Mouse (Mus musculus) ES-Bruce4 (cell line): ENCODE data around the gene Efnb2. TPM values are rescaled to one million over a fixed set of nuclear protein-coding genes. Genes with fewer than 3 reads are reported as not detected.

ENCODE experiments used
- H3K27ac ChIP-seq: 2 replicates; pipeline ENCODE4 v1.5.1; 2012; ENCODE audit warnings: low read length, inconsistent platforms; ENCODE audit not compliant: insufficient read depth
- H3K27me3 ChIP-seq: 2 replicates; pipeline ENCODE4 v1.6.1; 2012; ENCODE audit warnings: mild to moderate bottlenecking, low read length, inconsistent platforms; ENCODE audit not compliant: control insufficient read depth, poor library complexity, insufficient read depth, severe bottlenecking
- H3K36me3 ChIP-seq: 2 replicates; pipeline ENCODE4 v1.6.1; 2012; ENCODE audit warnings: inconsistent platforms, mild to moderate bottlenecking, low read length, moderate library complexity; ENCODE audit not compliant: control insufficient read depth, poor library complexity, insufficient read depth, severe bottlenecking
- H3K4me1 ChIP-seq: one replicate; pipeline ENCODE4 v1.8.1; 2011; ENCODE audit warnings: low read length; ENCODE audit not compliant: control insufficient read depth, insufficient read depth
- H3K4me3 ChIP-seq: 2 replicates; pipeline ENCODE4 v1.5.1; 2011; ENCODE audit warnings: low read depth, mild to moderate bottlenecking, low read length
- H3K9ac ChIP-seq: 2 replicates; pipeline ENCODE4 v1.6.1; 2012; ENCODE audit warnings: low read depth, mild to moderate bottlenecking, inconsistent platforms; ENCODE audit not compliant: poor library complexity, severe bottlenecking
- H3K9me3 ChIP-seq: replicated peaks from 2 replicates; pipeline ENCODE4 v1.6.1; 2012; ENCODE audit warnings: mild to moderate bottlenecking, low read length, inconsistent platforms; ENCODE audit not compliant: control insufficient read depth, poor library complexity, insufficient read depth, severe bottlenecking
- CTCF ChIP-seq: IDR thresholded peaks from one replicate; pipeline ENCODE4 v1.8.1; 2011; ENCODE audit warnings: low read depth, low read length
- EP300 ChIP-seq: IDR thresholded peaks from 2 replicates; pipeline ENCODE4 v1.6.1; 2011; ENCODE audit warnings: low read depth, low read length; ENCODE audit not compliant: insufficient read depth
- POLR2A ChIP-seq: IDR thresholded peaks from one replicate; pipeline ENCODE4 v1.8.1; 2011; ENCODE audit warnings: low read length; ENCODE audit not compliant: insufficient read depth
- polyA plus RNA-seq: library from polyadenylated mRNA; stranded (reverse); fragments of >200 nt; gene quantifications from 2 replicates; pipeline ENCODE4 v1.2.4, GENCODE M21; 2011; ENCODE audit warnings: low read depth; ENCODE audit not compliant: missing spikeins, insufficient read depth, insufficient read length

The Efnb2 gene
- polyA plus RNA-seq, 1 experiment = 22.8 TPM

DNA sequence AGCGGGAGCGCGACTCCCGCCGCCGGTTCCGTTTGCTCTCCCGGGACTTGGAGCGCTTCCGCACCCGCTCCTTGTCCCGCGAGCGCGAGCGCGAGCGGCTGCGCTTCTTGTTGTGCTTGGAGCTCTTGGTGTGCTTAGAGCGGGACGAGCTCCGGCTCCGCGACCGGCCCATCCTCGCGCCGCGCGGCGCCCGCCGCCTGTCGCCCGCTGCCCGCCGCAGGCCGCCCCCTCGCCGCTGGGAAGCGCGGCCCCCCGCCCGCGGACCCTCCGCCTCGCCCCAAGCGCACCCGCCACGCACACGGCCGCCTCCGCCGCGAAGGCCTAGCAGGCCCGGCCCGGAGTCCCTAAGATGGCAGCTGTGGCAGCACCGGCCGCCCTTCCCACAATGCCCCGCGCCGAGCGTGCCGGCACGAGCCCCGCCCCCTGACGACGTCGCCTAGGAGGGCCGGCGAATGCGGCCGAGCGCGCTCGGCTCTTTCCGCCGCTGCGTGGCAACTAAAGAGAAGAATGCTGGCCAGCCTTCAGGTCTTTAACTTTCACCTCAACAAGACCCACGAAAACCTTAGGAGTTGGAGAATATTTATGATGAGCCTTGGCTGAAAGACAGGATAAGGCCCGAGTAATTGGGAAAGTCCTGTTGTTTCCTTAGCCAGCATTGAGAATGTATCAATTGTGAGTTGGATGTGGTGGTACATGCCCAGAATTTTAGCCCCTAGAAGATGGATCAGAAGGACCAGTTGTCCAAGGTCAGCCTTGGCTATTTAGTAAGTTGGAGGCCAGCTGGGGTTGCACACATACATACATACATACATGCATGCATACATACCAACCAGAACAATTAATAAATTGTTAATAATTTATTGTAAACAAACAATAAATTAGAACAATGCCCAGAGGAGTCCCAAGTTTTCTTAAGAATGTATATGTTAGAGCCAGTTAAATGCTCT lies 29.4 kb upstream of the Efnb2 start, which contains the start of gene Arglu1:
Gene Arglu1, minus strand, starts transcription at position 376 of the 947 bp plus-strand sequence.
- peak within 1 kb of the TSS; percentile 99 for H3K9ac ChIP-seq

DNA sequence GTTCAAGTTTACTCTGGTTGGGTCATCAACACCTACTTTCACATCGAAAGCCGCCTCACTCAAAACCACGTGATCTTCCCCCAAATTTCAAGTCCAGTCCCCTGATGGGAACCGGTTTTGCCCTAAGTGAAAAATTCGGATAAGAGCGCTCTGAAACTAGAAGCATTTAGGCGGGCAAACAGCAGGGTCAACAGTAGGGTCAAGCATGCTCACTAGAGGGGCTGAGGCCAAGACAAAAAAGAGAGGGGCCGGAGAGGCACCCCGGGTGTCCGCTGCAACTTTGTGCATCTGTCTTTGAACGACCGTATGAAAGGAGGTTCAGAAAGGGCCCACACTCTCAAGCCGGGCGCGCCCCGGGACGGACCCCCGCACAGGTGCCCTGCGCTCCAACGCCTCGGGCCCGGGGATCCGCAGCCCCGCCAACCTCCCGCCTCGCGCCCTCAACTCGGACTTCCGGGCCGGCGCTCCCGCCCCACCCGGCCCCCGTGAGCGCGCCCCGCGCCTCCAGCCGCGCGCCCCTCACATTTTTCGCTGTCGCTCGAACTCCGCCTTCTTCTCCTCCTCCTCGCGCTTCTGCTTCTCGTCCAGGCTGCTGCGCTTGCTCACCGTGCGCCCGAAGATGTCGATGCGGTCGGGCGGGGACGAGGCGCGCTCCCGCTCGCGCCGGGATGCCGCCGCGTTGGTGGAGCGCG lies 28.6 kb upstream of the Efnb2 start:
- TF ChIP-seq POLR2A = no peak
- TF ChIP-seq CTCF = no peak
- no peak for TF ChIP-seq EP300
- Histone ChIP-seq H3K36me3 (peaks cover 19% of the 10 kb centered on the region), H3K4me1 (no peaks in the 10 kb centered on the region), H3K9me3 (no peaks in the 10 kb centered on the region), H3K9ac (peak overlapping the region; percentile 99), H3K27ac (peak overlapping the region; percentile 69), H3K4me3 (peak overlapping the region; percentile 68), H3K27me3 (no peaks in the 10 kb centered on the region; the same call in 1 of the 2 replicates)

More for the DNA sequence above, 29.4 kb upstream of the Efnb2 start, which contains the start of gene Arglu1:
- Histone ChIP-seq H3K36me3 (peaks cover 19% of the 10 kb centered on the region), H3K4me1 (no peaks in the 10 kb centered on the region), H3K9me3 (no peaks in the 10 kb centered on the region), H3K27me3 (no peaks in the 10 kb centered on the region; the same call in 1 of the 2 replicates), H3K4me3 (peak within 1 kb of the TSS; percentile 68), H3K27ac (peak within 1 kb of the TSS; percentile 69)
- TF ChIP-seq CTCF = no peak
- peak; percentile 21 for TF ChIP-seq POLR2A
- no peak for TF ChIP-seq EP300

DNA sequence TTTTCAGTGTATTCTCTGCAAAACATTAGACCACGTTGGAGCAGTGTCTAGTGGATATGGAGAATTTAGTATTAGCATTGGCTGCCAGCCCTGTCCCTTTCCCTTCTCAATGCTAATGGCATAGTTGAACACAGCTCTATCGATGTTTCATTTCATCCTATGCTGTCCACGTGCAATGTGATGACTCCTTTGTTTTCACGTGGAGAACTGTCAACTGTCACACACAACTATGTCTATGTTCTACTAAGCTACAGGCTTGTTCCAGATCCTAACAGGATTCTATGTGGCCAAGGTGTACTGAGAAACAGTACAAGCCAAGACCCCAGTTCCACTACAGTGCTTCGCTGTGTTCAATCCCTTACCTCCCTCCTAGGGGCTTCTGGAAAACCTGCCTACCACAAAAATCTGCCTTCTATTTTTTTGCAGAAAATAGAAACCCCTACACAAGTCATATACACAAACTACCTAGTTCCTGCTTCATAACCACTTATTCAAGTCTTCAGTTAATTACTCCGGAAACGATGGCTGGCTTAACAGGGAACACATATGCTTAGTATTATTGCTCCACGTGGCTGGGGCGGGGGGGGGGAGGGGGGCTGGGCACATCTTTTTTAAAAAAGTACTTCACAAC lies 27.9 kb upstream of the Efnb2 start:
- peak overlapping the region; percentile 68 for H3K4me3 ChIP-seq
- H3K4me1 ChIP-seq = no peaks in the 10 kb centered on the region
- H3K9ac ChIP-seq = peak overlapping the region; percentile 99
- H3K36me3 ChIP-seq = peaks cover 19% of the 10 kb centered on the region
- H3K27ac ChIP-seq = no peak overlapping the region
- TF ChIP-seq EP300 (no peak), CTCF (no peak), POLR2A (no peak)
- H3K9me3 ChIP-seq = no peaks in the 10 kb centered on the region
- H3K27me3 ChIP-seq = no peaks in the 10 kb centered on the region; the same call in 1 of the 2 replicates

DNA sequence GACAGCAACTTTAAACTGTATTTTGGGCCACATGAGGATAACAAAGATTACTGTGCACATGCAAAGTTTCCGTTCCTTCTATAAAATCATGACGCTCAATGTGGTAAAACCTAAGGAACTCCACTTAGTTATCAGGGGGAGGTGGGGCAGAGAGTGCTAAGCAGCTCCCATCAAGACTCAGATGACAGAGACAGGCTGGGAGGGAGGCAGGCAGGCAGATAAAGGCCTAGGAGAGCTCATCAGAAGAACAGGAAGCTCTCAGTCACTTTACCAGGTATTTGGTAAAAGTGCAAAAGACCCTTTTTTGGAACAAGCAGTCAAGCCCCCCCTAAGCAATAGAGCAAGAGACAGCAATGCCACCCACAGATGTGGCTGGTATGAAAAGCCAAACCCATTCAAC lies 24.5 kb upstream of the Efnb2 start:
- peaks cover 52% of the 10 kb centered on the region for H3K36me3 ChIP-seq
- TF ChIP-seq POLR2A = no peak
- no peak for TF ChIP-seq CTCF
- TF ChIP-seq EP300 = no peak
- no peaks in the 10 kb centered on the region for H3K9me3 ChIP-seq
- H3K9ac ChIP-seq = no peak overlapping the region
- no peak overlapping the region for H3K27ac ChIP-seq
- no peaks in the 10 kb centered on the region for H3K27me3 ChIP-seq
- no peak overlapping the region for H3K4me3 ChIP-seq
- H3K4me1 ChIP-seq = peaks cover 1% of the 10 kb centered on the region

DNA sequence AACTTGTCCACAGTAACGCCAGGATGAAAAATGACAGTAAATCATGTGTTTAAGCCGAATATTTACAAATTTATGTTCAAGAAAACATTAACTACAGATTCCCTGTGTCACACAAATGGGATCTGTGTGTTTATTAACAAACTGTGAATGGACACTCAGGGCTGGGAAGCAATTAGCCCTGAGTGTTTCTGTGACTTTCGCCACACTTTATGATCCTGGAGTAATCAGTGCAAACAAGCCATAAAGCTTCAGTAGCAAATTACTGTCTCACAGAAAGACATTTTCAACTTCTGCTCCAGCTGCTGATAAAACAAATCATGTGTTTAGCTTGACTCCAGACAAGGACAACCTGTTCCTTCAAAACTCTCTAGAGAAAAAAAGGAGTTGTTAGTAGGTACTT lies 21.7 kb upstream of the Efnb2 start:
- Histone ChIP-seq H3K27me3 (no peaks in the 10 kb centered on the region), H3K27ac (no peak overlapping the region), H3K36me3 (peaks cover 70% of the 10 kb centered on the region), H3K4me3 (no peak overlapping the region), H3K9ac (no peak overlapping the region), H3K4me1 (peaks cover 1% of the 10 kb centered on the region), H3K9me3 (no peaks in the 10 kb centered on the region)
- TF ChIP-seq EP300 (no peak), POLR2A (no peak), CTCF (no peak)
